Mouse (Mus musculus): ENCODE data around the gene Macrod1. TPM values are rescaled to one million over a fixed set of nuclear protein-coding genes. Genes with fewer than 3 reads are reported as not detected.
A peak's percentile ranks its signal among the peaks of the same experiment; 100 is the strongest.

Gene Macrod1
- polyA plus RNA-seq, 1 experiment, result 13.4 TPM

GRCm38 (mm10) chr19:7018546-7018945 lies 38.1 kb upstream of the Macrod1 start:
- Histone ChIP-seq H3K4me3 (ENCODE audit: extremely low read depth, insufficient read depth, insufficient read length) (peak overlapping the region; percentile 73), H3K36me3 (ENCODE audit: control insufficient read depth, insufficient read depth, low read length) (peaks cover 30% of the 10 kb centered on the region), H3K27me3 (ENCODE audit: control insufficient read depth, insufficient read depth, low read length) (no peaks in the 10 kb centered on the region), H3K27ac (ENCODE audit: insufficient read depth, low read length) (peak overlapping the region; percentile 95), H3K4me1 (ENCODE audit: control insufficient read depth, insufficient read depth, insufficient read length) (peaks cover 10% of the 10 kb centered on the region; the same call in 1 of the 2 replicates)
- DNase-seq (ENCODE audit: low read depth in 1 of 2, low spot score in 2 of 2), result no peak
- TF ChIP-seq POLR2A (IDR thresholded peaks at IDR 0.05; ENCODE audit: low read depth, low read length) (no peak), CTCF (IDR thresholded peaks at IDR 0.05; ENCODE audit: extremely low read depth, insufficient read depth, insufficient read length, insufficient replicate concordance) (no peak)
- 9% methylated on average over 11 of the region's 11 CpGs for WGBS

GRCm38 (mm10) chr19:7019191-7019590 lies 37.4 kb upstream of the Macrod1 start, which contains the start of gene Fermt3:
Gene Fermt3, minus strand, starts transcription at chr19:7019469.
- peaks cover 10% of the 10 kb centered on the region; the same call in 1 of the 2 replicates for H3K4me1 ChIP-seq (ENCODE audit: control insufficient read depth, insufficient read depth, insufficient read length)
- TF ChIP-seq CTCF (IDR thresholded peaks at IDR 0.05; ENCODE audit: extremely low read depth, insufficient read depth, insufficient read length, insufficient replicate concordance) (no peak), POLR2A (IDR thresholded peaks at IDR 0.05; ENCODE audit: low read depth, low read length) (peak; percentile 37; the same call in 1 of the 2 replicates)
- peak; percentile 60 to 82 for DNase-seq (ENCODE audit: low read depth in 1 of 2, low spot score in 2 of 2)
- peaks cover 26% of the 10 kb centered on the region for H3K36me3 ChIP-seq (ENCODE audit: control insufficient read depth, insufficient read depth, low read length)
- peak within 1 kb of the TSS; percentile 95 for H3K27ac ChIP-seq (ENCODE audit: insufficient read depth, low read length)
- peak within 1 kb of the TSS; percentile 73 for H3K4me3 ChIP-seq (ENCODE audit: extremely low read depth, insufficient read depth, insufficient read length)
- no peaks in the 10 kb centered on the region for H3K27me3 ChIP-seq (ENCODE audit: control insufficient read depth, insufficient read depth, low read length)
- WGBS, result 2% methylated on average over 5 of the region's 5 CpGs

- WGBS, result 3% methylated on average over 3 of the region's 3 CpGs
- Histone ChIP-seq H3K4me3 (ENCODE audit: extremely low read depth, insufficient read depth, insufficient read length) (no peak overlapping the region), H3K27me3 (ENCODE audit: control insufficient read depth, insufficient read depth, low read length) (no peaks in the 10 kb centered on the region), H3K27ac (ENCODE audit: insufficient read depth, low read length) (peak overlapping the region; percentile 95), H3K4me1 (ENCODE audit: control insufficient read depth, insufficient read depth, insufficient read length) (peaks cover 10% of the 10 kb centered on the region; the same call in 1 of the 2 replicates), H3K36me3 (ENCODE audit: control insufficient read depth, insufficient read depth, low read length) (peaks cover 23% of the 10 kb centered on the region)
- peak; percentile 70 to 75 for DNase-seq (ENCODE audit: low read depth in 1 of 2, low spot score in 2 of 2)
- TF ChIP-seq CTCF (IDR thresholded peaks at IDR 0.05; ENCODE audit: extremely low read depth, insufficient read depth, insufficient read length, insufficient replicate concordance) (peak; percentile 79; the same call in 1 of the 2 replicates), POLR2A (IDR thresholded peaks at IDR 0.05; ENCODE audit: low read depth, low read length) (no peak)
Observed at GRCm38 (mm10) chr19:7020224-7020641, 36.4 kb upstream of the Macrod1 start.

GRCm38 (mm10) chr19:7029531-7029930 lies 27.1 kb upstream of the Macrod1 start:
- Histone ChIP-seq H3K27ac (ENCODE audit: insufficient read depth, low read length) (no peak overlapping the region), H3K27me3 (ENCODE audit: control insufficient read depth, insufficient read depth, low read length) (no peaks in the 10 kb centered on the region), H3K4me3 (ENCODE audit: extremely low read depth, insufficient read depth, insufficient read length) (no peak overlapping the region), H3K36me3 (ENCODE audit: control insufficient read depth, insufficient read depth, low read length) (peaks cover 61% of the 10 kb centered on the region), H3K4me1 (ENCODE audit: control insufficient read depth, insufficient read depth, insufficient read length) (no peaks in the 10 kb centered on the region)
- WGBS, result 93% methylated on average over 5 of the region's 5 CpGs
- TF ChIP-seq POLR2A (IDR thresholded peaks at IDR 0.05; ENCODE audit: low read depth, low read length), result no peak
- TF ChIP-seq CTCF (IDR thresholded peaks at IDR 0.05; ENCODE audit: extremely low read depth, insufficient read depth, insufficient read length, insufficient replicate concordance), result no peak
- no peak for DNase-seq (ENCODE audit: low read depth in 1 of 2, low spot score in 2 of 2)

- 94% methylated on average over 5 of the region's 5 CpGs for WGBS
Observed at GRCm38 (mm10) chr19:7034006-7034405, 22.6 kb upstream of the Macrod1 start.

GRCm38 (mm10) chr19:7039088-7039720 lies 17.4 kb upstream of the Macrod1 start:
- H3K27me3 ChIP-seq (ENCODE audit: control insufficient read depth, insufficient read depth, low read length), result no peaks in the 10 kb centered on the region
- peak in 1 of 2 experiments; percentile 51 for DNase-seq (ENCODE audit: low read depth in 1 of 2, low spot score in 2 of 2)
- peak overlapping the region; percentile 70 for H3K4me3 ChIP-seq (ENCODE audit: extremely low read depth, insufficient read depth, insufficient read length)
- TF ChIP-seq POLR2A (IDR thresholded peaks at IDR 0.05; ENCODE audit: low read depth, low read length), result no peak
- no peak for TF ChIP-seq CTCF (IDR thresholded peaks at IDR 0.05; ENCODE audit: extremely low read depth, insufficient read depth, insufficient read length, insufficient replicate concordance)
- H3K36me3 ChIP-seq (ENCODE audit: control insufficient read depth, insufficient read depth, low read length), result peaks cover 7% of the 10 kb centered on the region
- H3K4me1 ChIP-seq (ENCODE audit: control insufficient read depth, insufficient read depth, insufficient read length), result peaks cover 10% of the 10 kb centered on the region
- 2% methylated on average over 35 of the region's 35 CpGs for WGBS
- peak overlapping the region; percentile 69 for H3K27ac ChIP-seq (ENCODE audit: insufficient read depth, low read length)

More at GRCm38 (mm10) chr19:7034006-7034405, 22.6 kb upstream of the Macrod1 start:
- TF ChIP-seq POLR2A (IDR thresholded peaks at IDR 0.05; ENCODE audit: low read depth, low read length) (no peak), CTCF (IDR thresholded peaks at IDR 0.05; ENCODE audit: extremely low read depth, insufficient read depth, insufficient read length, insufficient replicate concordance) (no peak)
- H3K4me1 ChIP-seq (ENCODE audit: control insufficient read depth, insufficient read depth, insufficient read length), result peaks cover 5% of the 10 kb centered on the region
- H3K36me3 ChIP-seq (ENCODE audit: control insufficient read depth, insufficient read depth, low read length), result peaks cover 39% of the 10 kb centered on the region
- no peak for DNase-seq (ENCODE audit: low read depth in 1 of 2, low spot score in 2 of 2)
- H3K27ac ChIP-seq (ENCODE audit: insufficient read depth, low read length), result no peak overlapping the region
- no peaks in the 10 kb centered on the region for H3K27me3 ChIP-seq (ENCODE audit: control insufficient read depth, insufficient read depth, low read length)
- H3K4me3 ChIP-seq (ENCODE audit: extremely low read depth, insufficient read depth, insufficient read length), result no peak overlapping the region

Data from spleen, adult 2 months (tissue).